Mouse (Mus musculus): ENCODE measurements at regions not wholly inside any gene's neighbourhood (a gene's known extent, or its start where the extent isn't known, plus 50 kb on each side); places are given as distances from the start of the nearest gene placed in this dataset.
A peak's percentile ranks its signal among the peaks of the same experiment; 100 is the strongest.

GRCm38 (mm10) chr4:125399376-125400112, 91.0 kb upstream of the Grik3 start:
- DNase-seq (ENCODE audit: low spot score) (no peak), ATAC-seq (ENCODE audit: low FRiP score, low TSS enrichment) (no peak)
- Histone ChIP-seq H3K27me3 (ENCODE audit: control insufficient read depth, insufficient read depth, low read length) (no peaks in the 10 kb centered on the region), H3K9me3 (ENCODE audit: control insufficient read depth, low read length) (no peaks in the 10 kb centered on the region), H3K36me3 (ENCODE audit: control insufficient read depth, insufficient read depth, low read length) (no peaks in the 10 kb centered on the region), H3K4me2 (replicated peaks; ENCODE audit: low read depth) (no peak overlapping the region), H3K9ac (ENCODE audit: low read length) (no peak overlapping the region), H3K4me1 (replicated peaks; ENCODE audit: control insufficient read depth, insufficient read depth) (no peaks in the 10 kb centered on the region), H3K4me3 (ENCODE audit: low read depth, low read length) (no peak overlapping the region), H3K27ac (replicated peaks) (no peak overlapping the region)
- WGBS = 80% methylated on average over 13 of the region's 13 CpGs
- TF ChIP-seq EP300 (optimal IDR thresholded peaks at IDR 0.05) (no peak), CTCF (IDR thresholded peaks at IDR 0.05; ENCODE audit: low read depth) (no peak)

- DNase-seq (ENCODE audit: low spot score) = no peak
- TF ChIP-seq CTCF (IDR thresholded peaks at IDR 0.05; ENCODE audit: low read depth) (no peak), EP300 (optimal IDR thresholded peaks at IDR 0.05) (no peak)
- H3K4me1 ChIP-seq (replicated peaks; ENCODE audit: control insufficient read depth, insufficient read depth) = no peaks in the 10 kb centered on the region
- WGBS = 59% methylated on average over 12 of the region's 12 CpGs
- H3K27me3 ChIP-seq (ENCODE audit: control insufficient read depth, insufficient read depth, low read length) = no peaks in the 10 kb centered on the region
- ATAC-seq (ENCODE audit: low FRiP score, low TSS enrichment) = peak; percentile 26; the same call in 1 of the 2 replicates
- H3K4me3 ChIP-seq (ENCODE audit: low read depth, low read length) = no peak overlapping the region
- no peak overlapping the region for H3K4me2 ChIP-seq (replicated peaks; ENCODE audit: low read depth)
- no peak overlapping the region for H3K27ac ChIP-seq (replicated peaks)
- H3K9me3 ChIP-seq (ENCODE audit: control insufficient read depth, low read length) = no peaks in the 10 kb centered on the region
- H3K36me3 ChIP-seq (ENCODE audit: control insufficient read depth, insufficient read depth, low read length) = no peaks in the 10 kb centered on the region
- no peak overlapping the region for H3K9ac ChIP-seq (ENCODE audit: low read length)
These were observed 93.5 kb upstream of the Grik3 start for GRCm38 (mm10) chr4:125397007-125397461.

GRCm38 (mm10) chr4:125391269-125391668, 99.2 kb upstream of the Grik3 start:
- WGBS = 52% methylated on average over 6 of the region's 6 CpGs
- H3K27ac ChIP-seq (replicated peaks) = no peak overlapping the region
- no peaks in the 10 kb centered on the region for H3K36me3 ChIP-seq (ENCODE audit: control insufficient read depth, insufficient read depth, low read length)
- no peaks in the 10 kb centered on the region for H3K4me1 ChIP-seq (replicated peaks; ENCODE audit: control insufficient read depth, insufficient read depth)
- H3K27me3 ChIP-seq (ENCODE audit: control insufficient read depth, insufficient read depth, low read length) = no peaks in the 10 kb centered on the region
- H3K4me3 ChIP-seq (ENCODE audit: low read depth, low read length) = no peak overlapping the region
- TF ChIP-seq EP300 (optimal IDR thresholded peaks at IDR 0.05) (no peak), CTCF (IDR thresholded peaks at IDR 0.05; ENCODE audit: low read depth) (no peak)
- H3K9me3 ChIP-seq (ENCODE audit: control insufficient read depth, low read length) = no peaks in the 10 kb centered on the region
- DNase-seq (ENCODE audit: low spot score) (no peak), ATAC-seq (ENCODE audit: low FRiP score, low TSS enrichment) (no peak)
- no peak overlapping the region for H3K4me2 ChIP-seq (replicated peaks; ENCODE audit: low read depth)
- H3K9ac ChIP-seq (ENCODE audit: low read length) = no peak overlapping the region

- WGBS = 67% methylated on average over 4 of the region's 4 CpGs
- Histone ChIP-seq H3K27ac (replicated peaks) (no peak overlapping the region), H3K27me3 (ENCODE audit: control insufficient read depth, insufficient read depth, low read length) (no peaks in the 10 kb centered on the region), H3K9me3 (ENCODE audit: control insufficient read depth, low read length) (no peaks in the 10 kb centered on the region), H3K9ac (ENCODE audit: low read length) (no peak overlapping the region), H3K4me2 (replicated peaks; ENCODE audit: low read depth) (no peak overlapping the region), H3K4me3 (ENCODE audit: low read depth, low read length) (no peak overlapping the region), H3K36me3 (ENCODE audit: control insufficient read depth, insufficient read depth, low read length) (no peaks in the 10 kb centered on the region), H3K4me1 (replicated peaks; ENCODE audit: control insufficient read depth, insufficient read depth) (no peaks in the 10 kb centered on the region)
- TF ChIP-seq EP300 (optimal IDR thresholded peaks at IDR 0.05) (no peak), CTCF (IDR thresholded peaks at IDR 0.05; ENCODE audit: low read depth) (no peak)
- no peak for DNase-seq (ENCODE audit: low spot score)
- no peak for ATAC-seq (ENCODE audit: low FRiP score, low TSS enrichment)
These were observed 104.7 kb upstream of the Grik3 start for GRCm38 (mm10) chr4:125385811-125386210.

GRCm38 (mm10) chr4:125364011-125364410, 126.5 kb upstream of the Grik3 start:
- Histone ChIP-seq H3K4me1 (replicated peaks; ENCODE audit: control insufficient read depth, insufficient read depth) (no peaks in the 10 kb centered on the region), H3K9ac (ENCODE audit: low read length) (no peak overlapping the region), H3K27ac (replicated peaks) (no peak overlapping the region), H3K4me2 (replicated peaks; ENCODE audit: low read depth) (no peak overlapping the region), H3K36me3 (ENCODE audit: control insufficient read depth, insufficient read depth, low read length) (no peaks in the 10 kb centered on the region), H3K27me3 (ENCODE audit: control insufficient read depth, insufficient read depth, low read length) (no peaks in the 10 kb centered on the region), H3K9me3 (ENCODE audit: control insufficient read depth, low read length) (no peaks in the 10 kb centered on the region), H3K4me3 (ENCODE audit: low read depth, low read length) (no peak overlapping the region)
- 70% methylated on average over 9 of the region's 9 CpGs for WGBS
- DNase-seq (ENCODE audit: low spot score) (no peak), ATAC-seq (ENCODE audit: low FRiP score, low TSS enrichment) (no peak)
- TF ChIP-seq EP300 (optimal IDR thresholded peaks at IDR 0.05) (no peak), CTCF (IDR thresholded peaks at IDR 0.05; ENCODE audit: low read depth) (no peak)
